Mouse (Mus musculus) G1E-ER4 (cell line): ENCODE results near the gene Fam169b. TPM values are rescaled to one million over a fixed set of nuclear protein-coding genes. Genes with fewer than 3 reads are reported as not detected.

ENCODE experiments used
- GATA1 ChIP-seq: IDR thresholded peaks from one replicate; pipeline ENCODE4 v1.8.0; 2012; ENCODE audit warnings: low read length, inconsistent platforms
- polyA plus RNA-seq: library from polyadenylated mRNA; stranded (reverse); fragments of >175 nt; gene quantifications from 2 replicates; pipeline ENCODE4 v1.2.3, GENCODE M21; 2012

Fam169b gene
- polyA plus RNA-seq, 1 experiment: not detected

GRCm38 (mm10) chr7:68277897-68278270 is 4.2 kb downstream of the Fam169b start:
- TF ChIP-seq GATA1: no peak

DNA sequence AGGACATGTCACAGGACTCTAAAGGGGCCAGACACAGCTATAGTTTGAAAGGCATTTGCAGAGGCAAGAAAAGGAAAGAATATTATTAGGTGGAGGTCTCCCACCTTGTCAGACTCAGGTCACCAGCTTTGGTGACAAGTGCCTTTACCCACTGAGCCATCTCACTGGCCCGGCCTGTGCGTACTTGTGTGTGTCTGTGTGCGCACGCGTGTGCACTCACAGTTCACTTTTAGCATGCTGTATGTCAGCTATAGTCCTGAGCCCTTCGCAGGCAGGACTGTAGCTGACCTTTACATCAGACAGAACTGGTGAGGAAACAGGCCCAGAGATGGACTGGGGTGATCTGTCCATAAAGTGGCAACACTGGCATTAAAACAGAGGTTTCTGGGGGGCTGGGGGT is 4.7 kb downstream of the Fam169b start:
- TF ChIP-seq GATA1: no peak

GRCm38 (mm10) chr7:68278908-68279307 is 5.3 kb downstream of the Fam169b start:
- no peak for TF ChIP-seq GATA1

DNA sequence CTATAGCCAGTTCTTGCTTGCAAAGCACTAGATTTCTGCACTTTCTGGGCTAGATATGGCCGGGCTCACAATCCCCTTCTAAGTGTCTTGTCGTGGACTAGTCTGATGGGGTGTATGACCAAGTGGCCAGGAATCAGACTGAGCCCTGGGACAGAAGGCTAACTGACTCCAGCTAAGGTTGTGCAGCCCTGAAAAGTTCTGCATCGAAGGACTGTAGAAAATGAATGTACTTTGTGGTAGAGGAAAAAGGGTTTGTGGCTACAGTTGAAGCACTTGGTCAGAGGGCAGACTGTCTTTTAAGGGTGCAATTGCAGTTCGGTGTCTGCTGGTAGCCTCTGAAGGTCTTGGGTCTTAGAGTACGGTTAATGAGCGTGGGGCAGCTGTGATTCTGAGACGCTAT is 5.8 kb downstream of the Fam169b start:
- TF ChIP-seq GATA1: no peak

DNA sequence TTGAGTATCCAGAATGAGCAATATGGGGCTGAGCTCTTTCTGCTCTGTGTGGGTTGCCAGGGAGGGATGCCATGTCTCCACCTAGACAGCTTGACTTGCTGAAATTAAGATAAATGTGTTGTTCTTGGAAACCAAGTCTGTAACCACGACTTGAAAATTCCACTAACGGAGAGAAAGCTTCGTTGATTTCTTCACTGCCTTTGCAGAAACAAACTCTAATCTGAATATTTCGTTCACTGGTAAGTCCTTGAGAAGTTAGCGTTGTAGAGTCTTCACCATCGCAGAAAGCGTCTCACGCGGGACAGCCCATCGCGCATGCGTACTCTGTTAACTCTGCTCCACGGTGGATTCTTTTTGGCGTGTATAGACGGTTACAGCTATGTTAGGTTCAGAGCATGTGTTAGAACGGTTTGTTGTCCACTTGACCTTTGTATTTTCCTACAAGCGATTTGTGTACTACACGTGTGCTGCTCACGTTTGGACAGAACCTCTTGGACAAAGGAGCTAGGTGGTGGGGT is 6.8 kb downstream of the Fam169b start:
- TF ChIP-seq GATA1: no peak

GRCm38 (mm10) chr7:68281341-68281740 is 7.7 kb downstream of the Fam169b start:
- no peak for TF ChIP-seq GATA1

- no peak for TF ChIP-seq GATA1
These were observed 8.9 kb downstream of the Fam169b start for GRCm38 (mm10) chr7:68282304-68283132.

GRCm38 (mm10) chr7:68283776-68284175 is 10.1 kb downstream of the Fam169b start:
- no peak for TF ChIP-seq GATA1

GRCm38 (mm10) chr7:68285851-68286298 is 12.2 kb downstream of the Fam169b start:
- TF ChIP-seq GATA1: no peak

DNA sequence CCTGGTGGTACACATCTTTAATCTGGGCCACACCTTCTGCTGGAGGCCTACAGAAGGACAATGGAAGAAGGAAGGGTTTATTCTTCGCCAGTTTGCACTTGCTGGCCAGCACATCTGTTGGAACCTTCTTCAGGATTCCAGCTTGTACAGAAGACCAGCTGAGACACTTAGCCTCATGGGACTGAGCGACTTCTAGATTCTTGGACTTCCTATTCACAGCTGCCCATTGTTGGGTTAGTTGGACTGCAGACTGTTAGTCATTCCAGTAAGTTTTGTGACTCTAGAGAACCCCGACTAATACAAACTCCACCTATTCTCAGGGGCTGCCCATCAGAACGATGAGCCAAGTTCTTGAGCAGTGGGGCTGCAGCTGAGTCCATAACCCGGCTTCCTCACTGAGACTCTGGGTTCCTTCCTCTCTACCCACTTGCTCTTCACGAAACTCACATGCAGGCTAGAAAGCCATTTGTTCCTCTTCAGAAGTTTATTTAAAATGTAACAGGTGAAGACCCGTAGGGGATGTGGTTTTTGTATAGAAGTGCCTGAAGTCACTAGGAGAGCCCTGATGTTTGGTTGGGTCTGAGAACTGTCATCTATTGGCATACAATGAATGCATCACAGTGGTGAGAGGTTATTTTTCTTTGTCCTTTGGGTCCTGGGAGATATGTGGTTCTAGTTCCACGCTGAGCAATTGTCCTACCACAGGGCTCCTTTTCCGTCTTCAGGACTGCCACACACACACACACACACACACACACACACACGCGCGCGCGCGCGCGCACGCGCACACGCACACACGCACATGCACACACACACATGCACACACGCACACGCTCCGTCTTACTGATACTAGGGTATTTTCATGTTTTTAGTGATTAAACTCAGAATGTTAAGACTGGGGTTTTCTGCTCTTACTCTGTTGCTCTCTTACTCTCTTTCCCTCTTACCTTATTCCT is 13.2 kb downstream of the Fam169b start:
- no peak for TF ChIP-seq GATA1

GRCm38 (mm10) chr7:68287582-68287981 is 13.9 kb downstream of the Fam169b start:
- TF ChIP-seq GATA1: no peak

DNA sequence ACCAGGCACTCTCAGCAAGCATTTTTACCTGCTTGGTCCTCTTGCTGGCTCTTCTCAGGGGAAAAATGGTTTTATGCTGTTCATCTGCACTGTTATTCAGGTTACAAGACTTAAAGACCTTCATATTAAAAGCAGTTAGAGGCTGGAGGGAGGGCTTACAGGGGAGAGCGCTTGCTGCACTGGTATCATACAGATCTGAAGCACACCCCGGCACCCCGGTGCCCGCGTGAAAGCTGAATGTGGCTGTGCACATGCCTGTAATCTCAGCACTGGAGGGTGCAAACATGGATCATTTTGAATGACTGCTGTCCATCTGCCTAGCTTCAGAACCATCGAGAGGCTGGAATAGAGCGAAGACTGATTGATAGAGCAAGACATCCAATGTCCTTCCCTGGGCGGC is 15.4 kb downstream of the Fam169b start:
- no peak for TF ChIP-seq GATA1

- TF ChIP-seq GATA1: no peak
These were observed 18.0 kb downstream of the Fam169b start for GRCm38 (mm10) chr7:68291603-68292002.

GRCm38 (mm10) chr7:68293997-68294789 is 20.6 kb downstream of the Fam169b start:
- TF ChIP-seq GATA1: no peak

GRCm38 (mm10) chr7:68296487-68296886 is 22.8 kb downstream of the Fam169b start:
- no peak for TF ChIP-seq GATA1

GRCm38 (mm10) chr7:68298381-68299076 is 24.9 kb downstream of the Fam169b start:
- TF ChIP-seq GATA1: no peak
